Mouse (Mus musculus): ENCODE results near the gene Zfp871.

Gene Zfp871

DNA sequence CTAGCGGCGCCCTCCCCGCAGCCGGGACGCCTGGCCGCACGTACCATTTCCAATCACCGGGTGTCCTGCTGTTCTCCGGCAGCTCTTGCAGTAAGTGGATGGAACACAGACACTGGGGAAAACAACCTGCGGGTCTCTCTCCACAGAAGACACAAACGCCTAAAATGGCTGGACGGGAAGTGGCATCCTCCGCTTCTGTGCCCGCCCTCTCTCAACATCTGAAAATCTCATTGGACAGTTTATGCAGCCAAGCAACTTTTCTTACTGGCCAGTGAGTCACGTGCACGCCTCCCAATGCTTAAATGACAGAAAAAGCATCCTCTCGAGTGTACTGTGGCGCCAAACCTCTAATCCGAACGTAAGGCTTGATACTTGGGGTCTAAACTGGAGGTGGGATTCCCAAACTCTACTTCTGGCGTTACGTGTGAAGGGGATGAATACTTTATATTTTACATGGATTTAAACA is at the start of gene Zfp871:
Gene Zfp871, minus strand, starts transcription at position 194 of the 466 bp plus-strand sequence.
- DNase-seq (ENCODE audit: low spot score in 2 of 2) = peak; percentile 73 to 77

DNA sequence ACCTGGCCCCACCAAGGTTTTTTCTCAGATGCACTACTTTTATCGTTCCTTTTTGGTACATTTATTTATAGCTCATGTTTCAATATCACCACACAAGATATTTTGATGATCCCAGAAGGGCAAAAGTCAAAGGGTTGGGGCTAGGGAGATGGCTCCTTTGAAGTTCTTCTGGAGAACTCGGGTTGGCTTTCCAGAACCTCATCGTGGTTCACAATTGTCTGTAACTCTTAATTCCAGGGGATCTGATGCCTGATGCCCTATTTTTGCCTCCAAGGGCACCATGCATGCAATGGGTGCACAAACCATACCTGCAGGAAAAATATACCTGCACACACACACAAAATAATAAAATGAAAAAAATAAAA is 42.3 kb upstream of the Zfp871 start:
- DNase-seq (ENCODE audit: low spot score in 2 of 2) = no peak

DNA sequence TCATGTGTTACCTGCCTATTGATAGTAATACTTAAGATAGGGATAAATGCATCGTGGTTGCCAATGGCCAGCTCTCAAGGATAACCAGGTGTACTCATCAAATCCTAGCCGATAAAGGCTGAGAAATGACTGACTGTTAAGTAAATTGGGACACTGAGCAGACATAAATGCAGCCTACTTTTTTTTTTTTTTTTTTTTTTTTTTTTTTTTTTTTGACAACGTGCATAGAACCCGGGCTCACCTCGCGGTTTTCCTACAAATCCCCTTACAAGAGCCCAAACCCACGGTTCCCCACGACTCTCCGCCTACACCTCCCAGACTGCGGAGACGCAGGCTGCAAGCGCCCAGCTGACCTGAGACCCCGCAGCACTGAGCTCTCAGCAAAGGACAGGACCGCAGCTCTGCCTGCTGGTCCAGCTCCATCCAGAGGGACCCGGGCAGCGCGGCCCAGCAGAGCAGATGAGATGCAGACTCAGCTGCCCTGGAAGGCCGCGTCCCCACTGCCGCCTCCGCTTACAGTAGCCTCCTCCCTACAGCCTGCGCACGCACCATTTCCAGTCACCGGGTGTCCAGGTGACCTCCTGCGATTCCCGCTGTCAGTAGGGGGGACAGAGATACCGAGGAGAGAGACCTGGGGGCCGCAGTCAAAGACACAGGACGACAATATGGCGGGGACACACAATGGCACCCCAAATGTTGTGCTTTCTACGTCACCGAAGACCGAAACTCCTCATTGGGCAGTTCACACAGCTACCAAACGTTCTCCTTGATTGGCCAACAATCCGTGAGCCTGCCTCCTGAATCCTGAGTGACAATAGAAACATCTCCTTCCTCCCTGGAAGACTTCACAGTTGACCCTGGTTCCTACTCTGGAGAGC is 41.7 kb upstream of the Zfp871 start, which contains the start of gene Zfp799:
Gene Zfp799, minus strand, starts transcription at position 722 of the 878 bp plus-strand sequence.
- peak; percentile 50 to 61 for DNase-seq (ENCODE audit: low spot score in 2 of 2)

DNA sequence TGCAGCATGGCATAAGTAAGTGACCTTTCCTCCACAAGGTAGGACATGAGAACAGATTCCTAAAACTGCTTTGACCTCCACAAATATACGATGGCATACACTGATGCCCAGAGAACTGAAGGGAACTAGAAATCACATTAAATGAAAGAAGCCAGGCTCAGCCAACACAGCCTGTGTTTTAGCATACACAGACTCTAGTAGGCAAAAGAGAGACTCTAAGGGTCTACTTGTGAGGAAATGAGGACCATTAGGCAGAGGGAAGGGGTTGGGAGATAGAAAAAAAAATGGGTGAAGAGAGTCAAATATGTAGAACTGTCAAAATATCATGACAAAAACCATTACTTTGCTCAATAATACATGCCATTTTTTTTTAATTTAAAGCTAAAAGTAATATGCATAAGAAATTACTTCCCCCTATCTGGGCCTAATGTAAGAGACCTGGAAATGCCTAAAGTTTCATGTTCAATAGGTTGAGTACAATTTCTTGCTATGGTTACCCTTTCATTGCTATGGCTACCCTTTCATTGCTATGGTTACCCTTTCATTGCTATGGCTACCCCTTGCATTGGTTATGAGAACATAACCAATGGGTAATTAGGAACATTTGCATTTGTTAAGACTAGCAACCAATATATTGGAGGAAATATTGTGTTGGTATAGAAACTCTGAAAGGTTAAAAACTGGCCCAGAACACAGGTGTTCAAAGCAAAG is 28.1 kb upstream of the Zfp871 start:
- no peak for DNase-seq (ENCODE audit: low spot score in 2 of 2)

DNA sequence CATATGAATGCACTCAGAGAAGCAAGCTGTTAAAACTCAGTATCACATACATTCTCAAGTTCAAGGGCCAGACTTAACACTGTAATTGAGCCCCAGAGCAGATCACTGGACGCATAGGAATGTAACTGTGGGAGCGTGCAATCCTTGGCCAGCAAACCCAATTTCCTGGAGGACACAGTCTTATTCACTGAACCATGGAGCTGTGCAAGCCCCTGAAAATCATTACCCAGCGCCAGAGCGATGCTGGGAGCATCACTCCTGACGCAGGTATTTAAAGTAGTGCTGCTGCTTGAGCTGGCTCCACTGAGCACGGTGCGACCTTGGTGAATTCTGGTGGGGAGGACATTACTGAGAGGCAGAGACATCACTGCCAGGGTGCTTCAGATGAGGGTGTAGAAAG is 26.0 kb upstream of the Zfp871 start:
- DNase-seq (ENCODE audit: low spot score in 2 of 2) = no peak

DNA sequence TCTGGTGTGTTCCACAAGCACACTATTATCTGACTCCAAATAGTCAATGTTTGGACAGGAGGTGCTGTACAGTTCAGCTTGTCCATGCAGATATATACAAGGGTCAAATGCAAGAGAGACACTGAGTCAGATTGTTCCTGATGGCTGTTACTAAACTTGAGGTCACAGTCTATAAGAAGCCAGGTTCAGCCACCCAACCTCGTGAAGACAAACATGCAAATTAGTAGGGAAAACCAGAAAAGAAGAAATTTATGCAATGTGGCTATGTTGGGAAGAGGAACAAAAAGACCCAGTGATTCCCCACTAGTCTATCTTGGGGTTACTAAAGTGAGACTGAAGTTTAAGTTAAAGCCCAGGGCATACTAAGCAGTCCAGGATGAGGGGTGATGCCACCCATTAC is 22.6 kb upstream of the Zfp871 start:
- no peak for DNase-seq (ENCODE audit: low spot score in 2 of 2)

DNA sequence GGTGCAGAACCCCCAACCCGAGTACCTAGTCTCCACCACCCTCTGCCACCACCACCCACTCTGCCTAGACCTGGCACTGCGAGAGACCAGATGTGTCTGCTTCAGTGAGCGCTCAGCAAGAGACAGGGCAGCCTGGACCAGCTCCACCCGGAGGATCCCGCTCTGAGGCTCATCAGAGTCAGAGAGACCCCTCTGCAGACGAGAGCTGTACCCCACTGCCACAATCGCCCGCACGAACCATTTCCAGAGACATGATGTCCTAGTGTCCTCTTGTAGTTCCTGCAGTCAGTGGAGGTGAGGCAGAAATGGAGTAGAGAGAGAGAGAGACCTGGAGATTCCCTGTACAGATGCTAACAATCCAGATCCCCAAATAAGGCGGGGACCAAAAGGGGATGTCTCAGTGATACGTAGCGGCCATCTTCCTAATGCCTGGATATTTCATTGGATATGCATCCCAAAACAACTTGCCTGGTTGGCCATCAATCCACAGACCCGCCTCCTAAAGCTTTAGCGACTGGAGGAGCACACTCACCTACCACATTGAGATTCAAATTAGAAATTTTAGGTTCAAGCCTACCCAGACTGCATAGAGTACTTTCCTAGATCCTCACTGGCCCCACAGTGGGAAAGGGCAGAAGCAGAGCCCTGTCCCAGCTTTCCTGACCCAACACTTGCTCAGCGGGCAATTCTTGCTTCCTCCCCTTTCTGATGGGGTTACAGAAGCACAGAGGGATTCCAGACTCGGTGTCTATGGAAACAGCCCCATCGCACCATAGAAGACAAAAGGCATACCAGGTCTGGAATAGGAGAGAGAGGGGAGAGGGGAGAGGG is 21.7 kb upstream of the Zfp871 start, which contains the start of gene Zfp811:
Gene Zfp811, minus strand, starts transcription at position 388 of the 831 bp plus-strand sequence.
- DNase-seq (ENCODE audit: low spot score in 2 of 2) = no peak

DNA sequence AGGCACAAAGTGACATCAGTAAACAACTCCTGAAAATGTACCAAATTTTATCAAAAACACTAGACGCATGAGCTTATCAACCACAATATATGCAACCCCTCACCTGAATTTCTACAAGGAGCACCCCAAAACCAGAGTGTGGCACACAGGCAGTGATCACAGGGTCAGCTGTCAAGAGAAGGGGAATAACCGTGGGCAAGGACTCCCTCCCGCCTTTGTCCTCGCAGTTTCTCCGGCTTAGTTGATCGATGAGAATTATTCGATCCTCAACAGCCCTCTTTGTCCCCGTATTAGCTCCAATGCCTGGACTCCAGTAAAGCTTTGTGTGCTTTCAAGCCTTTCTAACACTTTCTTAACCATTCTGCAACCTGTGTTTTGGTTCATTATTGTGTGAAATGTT is 20.8 kb upstream of the Zfp871 start:
- no peak for DNase-seq (ENCODE audit: low spot score in 2 of 2)

DNA sequence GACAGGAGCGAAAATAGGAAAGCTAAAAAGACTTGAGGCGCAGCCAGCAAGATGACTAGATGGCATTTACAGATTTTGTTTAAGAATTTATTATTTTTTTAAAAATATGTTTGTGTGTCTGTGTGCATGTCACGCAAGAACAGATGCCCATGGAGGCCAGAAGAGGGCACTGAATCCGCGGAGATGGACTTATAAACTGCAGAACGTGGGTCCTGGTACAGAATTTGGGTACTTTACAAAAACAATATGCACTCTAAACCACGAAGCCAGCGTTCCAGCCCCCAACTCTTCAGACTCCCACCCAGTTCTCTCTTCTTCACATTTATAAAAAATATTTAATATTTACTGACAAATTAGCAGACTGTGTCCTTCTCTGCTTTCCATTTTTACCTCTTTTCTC is 1.2 kb upstream of the Zfp871 start:
- DNase-seq (ENCODE audit: low spot score in 2 of 2) = no peak

DNA sequence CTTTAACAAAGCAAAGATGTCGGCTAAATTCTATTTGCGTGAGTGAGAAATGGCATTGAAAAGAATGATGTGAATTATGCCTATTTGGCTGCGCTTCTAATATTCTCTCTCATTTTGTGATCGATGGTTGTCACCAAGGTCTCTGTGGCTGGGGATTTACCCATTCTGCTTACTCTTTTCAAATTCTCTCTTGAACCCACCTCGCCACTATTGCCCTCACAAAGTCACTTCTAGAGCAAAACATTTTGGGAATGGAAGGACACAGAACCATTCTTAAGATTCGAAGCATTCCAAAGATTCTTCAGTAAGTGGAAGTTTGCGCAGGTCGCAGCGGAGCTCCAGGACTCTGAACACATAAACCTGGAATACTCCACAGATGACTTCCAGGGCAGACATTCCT is 489 bp upstream of the Zfp871 start:
- no peak for DNase-seq (ENCODE audit: low spot score in 2 of 2)

DNA sequence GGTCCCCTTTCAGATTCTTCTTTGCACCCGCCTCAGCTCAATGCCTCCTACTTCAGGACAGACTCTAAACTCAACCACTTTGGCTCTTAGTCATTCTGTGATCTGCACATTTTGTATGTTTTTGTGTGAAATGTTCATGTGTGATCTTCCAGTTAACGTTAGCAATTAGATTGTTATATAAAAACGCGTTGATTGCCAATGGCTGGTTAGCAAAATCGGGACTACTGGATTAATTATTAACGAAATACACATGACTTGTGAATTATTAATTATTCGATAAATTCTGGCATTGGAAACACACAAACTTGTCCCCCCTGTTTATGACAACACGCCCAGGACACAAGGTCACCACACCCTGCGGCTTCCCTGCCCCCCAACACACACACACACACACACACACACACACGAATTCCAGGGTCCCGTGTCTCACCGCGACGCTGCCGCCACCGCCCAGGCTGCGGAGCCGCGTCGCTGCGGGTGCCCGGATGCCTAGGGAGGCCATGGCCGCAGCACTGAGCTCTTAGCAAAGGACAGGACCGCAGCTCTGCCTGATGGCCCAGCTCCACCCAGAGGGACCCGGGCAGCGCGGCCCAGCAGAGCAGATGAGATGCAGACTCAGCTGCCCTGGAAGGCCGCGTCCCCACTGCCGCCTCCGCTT is 522 bp downstream of the Zfp871 start:
- peak in 1 of 2 experiments; percentile 36 for DNase-seq (ENCODE audit: low spot score in 2 of 2)

DNA sequence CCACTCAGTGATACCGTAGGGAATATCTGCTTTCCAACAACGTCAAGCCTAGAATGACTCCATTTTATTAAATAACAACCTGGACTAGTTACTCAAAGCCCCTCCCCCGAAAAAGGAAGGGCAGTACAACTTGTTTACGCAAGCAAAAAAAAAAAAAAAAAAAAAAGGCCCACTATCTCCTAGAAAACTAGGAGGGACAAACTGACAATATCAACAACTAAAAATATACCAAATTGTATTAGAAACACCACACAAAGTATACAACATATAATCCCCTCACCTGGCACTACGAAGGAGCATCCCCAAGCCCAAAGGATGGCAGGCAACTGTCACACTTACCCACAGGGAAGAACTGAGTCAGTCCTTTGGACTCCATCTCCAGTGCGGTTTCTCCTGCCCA is 1.1 kb downstream of the Zfp871 start:
- DNase-seq (ENCODE audit: low spot score in 2 of 2) = no peak

DNA sequence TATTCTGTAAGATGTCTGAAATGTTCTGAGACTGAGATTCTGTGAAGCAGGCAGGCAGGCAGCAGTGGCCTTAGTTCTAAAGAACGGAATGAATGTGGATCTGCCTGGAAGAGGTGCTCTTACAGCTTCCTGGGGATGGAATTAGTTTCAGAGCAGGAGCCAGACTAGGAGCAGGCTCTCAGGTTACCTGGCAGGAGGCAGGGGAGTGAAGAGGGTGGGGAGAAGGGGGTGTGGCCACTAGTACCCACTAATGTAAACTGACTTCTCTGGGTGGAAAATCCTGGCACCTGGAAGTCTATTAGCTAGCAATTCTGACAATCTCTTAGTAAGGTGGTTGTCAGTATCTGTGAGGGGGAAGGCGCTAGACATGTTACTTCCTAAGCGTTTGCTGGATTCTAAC is 2.4 kb downstream of the Zfp871 start:
- no peak for DNase-seq (ENCODE audit: low spot score in 2 of 2)

DNA sequence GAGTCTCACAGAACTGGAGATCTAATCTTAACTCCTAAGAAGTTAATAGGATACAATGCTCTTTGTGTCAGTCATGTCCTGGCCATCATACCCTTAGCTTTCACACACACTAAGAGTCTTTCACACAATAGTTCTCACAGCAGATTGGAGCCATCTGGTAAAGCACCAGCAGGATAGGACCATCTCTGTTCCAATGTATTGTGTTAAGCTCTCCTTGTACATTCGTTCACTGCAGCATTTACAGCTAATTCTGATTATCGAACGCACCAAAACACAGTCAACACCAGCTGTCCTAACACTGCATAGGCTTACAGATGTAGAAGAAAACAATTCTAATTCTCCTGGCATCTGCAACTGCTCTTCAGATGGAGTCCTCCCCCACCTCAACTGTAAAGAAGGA is 10.5 kb downstream of the Zfp871 start:
- DNase-seq (ENCODE audit: low spot score in 2 of 2) = no peak

DNA sequence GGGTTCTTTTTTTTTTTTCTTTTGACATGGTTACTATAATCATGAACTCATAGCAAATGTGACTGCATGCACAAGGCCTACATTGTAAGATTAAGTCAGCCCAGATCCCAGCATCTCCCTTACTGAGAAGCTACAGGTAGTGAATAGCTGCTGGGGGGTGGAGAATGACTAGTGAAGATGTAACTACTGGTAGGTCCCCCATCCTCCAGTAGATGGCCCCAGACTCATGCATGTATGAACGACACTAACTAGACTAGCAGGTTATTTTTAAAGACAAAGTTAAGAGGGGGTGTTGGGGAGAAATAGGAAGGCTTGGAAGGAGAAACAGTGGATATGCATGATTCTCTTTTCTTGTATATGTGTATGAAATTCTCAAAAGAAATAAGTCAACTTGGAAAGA is 16.9 kb downstream of the Zfp871 start:
- peak in 1 of 2 experiments; percentile 20 for DNase-seq (ENCODE audit: low spot score in 2 of 2)

DNA sequence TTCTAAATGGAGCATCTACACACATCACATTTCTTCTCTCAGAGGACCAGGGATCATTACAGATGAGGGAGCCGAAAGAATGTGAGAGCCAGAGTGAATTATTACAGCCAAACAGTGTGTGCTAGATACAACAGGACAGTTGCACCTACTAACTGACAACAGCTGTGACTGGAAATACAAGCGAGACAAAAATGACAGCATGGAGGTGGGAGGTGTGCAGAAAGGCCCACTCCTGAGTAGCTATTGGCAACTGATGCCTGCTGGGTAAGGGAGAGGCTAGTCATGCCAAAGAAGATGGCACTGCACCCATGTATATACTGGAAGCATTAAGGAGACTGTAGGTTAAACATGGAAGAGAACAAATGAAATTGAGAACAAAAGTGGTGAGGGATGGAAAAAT is 21.7 kb downstream of the Zfp871 start:
- no peak for DNase-seq (ENCODE audit: low spot score in 2 of 2)

DNA sequence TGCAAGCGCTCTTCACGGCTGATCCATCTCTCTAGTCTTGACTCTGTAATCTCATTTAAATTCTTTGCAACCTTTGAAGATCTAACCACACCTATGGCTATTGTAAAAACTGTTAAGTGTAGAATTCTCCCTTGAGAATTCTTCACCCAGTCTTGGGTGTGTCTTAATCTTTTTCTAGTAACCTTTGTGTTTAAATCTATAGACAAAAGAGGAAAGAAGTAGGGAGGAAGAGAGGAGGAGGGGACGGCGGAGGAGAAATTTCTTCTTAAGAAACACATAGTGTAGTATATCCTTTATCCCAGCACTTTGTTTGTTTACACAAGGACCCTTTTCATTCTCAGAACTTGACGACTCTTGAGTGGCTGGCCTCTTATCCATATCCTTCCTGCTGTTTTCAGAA is 30.8 kb downstream of the Zfp871 start:
- no peak for DNase-seq (ENCODE audit: low spot score in 2 of 2)

DNA sequence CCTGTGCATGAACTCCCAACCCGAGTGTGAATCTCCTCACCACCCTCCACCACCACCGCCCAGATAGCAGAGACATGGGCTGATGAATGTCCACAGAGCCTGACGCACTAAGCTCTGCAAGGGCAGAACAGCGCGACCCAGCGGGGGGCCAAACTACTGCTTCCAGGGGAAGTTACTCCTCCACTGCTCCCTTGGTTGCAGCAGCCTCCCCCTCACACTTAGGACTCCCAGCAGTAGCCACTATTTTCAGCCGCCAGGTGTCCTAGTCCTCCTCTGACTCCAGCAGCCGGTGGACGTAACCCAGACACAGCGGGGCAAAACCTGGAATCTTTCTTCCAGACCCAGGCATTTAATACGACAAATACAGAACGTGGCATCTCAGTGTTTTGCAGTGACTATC is 34.5 kb downstream of the Zfp871 start:
- no peak for DNase-seq (ENCODE audit: low spot score in 2 of 2)

DNA sequence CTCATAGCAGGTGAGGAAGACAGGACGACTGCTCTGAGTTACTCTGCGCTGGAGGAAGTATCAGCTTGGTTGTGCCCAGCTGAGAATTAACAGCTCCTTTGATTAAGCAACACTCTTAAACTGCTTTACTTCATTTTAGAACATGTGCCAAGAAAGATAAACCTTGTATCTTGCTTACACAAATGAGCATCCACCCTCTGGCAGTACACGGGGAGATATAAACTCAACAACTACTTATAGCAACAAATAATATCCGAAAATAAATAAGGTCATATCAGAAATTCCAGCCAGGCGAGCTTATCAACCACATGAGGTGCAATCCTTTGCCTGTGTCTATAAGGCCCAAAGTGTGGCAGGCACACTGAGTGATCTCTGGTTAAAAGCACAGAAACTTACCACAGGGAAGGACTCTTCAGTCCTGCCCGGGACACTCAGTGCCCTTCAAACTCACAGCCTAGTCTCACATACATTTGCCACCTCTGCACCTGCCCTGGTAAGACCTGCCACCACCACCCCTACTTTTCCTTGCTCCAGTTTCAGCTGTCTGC is 35.2 kb downstream of the Zfp871 start:
- DNase-seq (ENCODE audit: low spot score in 2 of 2) = no peak

DNA sequence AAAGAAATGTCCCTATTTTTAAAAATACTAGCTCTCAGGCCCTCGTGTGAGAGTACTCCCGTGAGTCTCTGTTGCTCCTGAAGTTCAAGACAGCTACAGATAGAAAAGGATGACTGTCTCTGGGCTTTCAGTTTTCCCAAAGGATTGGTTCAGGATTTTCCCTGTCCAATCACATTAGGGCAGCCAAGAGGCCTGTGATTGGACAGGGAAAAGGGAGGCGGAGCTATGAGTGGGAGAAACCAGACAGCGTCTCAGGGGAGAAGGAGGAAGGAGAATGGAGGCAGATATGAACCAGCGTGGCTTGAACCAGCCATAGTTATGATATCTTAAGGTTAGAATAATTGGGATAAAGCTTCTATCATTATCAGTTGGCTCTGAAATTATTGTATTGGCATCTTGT is 37.5 kb downstream of the Zfp871 start:
- no peak for DNase-seq (ENCODE audit: low spot score in 2 of 2)

DNA sequence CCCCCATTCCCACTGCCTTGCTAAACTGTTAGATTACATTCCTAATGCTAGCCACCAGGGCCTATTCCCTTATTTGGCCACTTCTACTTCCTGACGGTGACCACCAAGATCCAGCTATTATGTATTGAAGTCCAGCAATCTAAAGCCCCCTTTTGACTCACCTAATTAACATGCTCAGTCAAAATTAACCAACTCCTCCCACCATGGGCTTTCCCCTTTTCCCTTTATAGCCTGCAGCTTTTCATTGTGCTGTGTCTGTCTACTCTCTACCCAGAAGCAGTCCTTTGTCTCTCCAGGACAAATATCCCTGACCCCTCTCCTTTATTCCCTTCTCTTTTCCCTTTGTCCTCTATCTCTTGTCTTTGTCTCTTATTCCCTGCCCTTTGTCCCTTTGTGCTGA is 47.0 kb downstream of the Zfp871 start:
- no peak for DNase-seq (ENCODE audit: low spot score in 2 of 2)

Measured in thymus, postnatal 10 days (tissue).